In genomic region chr12:70750651-70751578, GRCm38 (mm10) we compare ENCODE assay signal across 17 mouse cellular contexts.
A peak's percentile ranks its signal among the peaks of the same experiment; 100 is the strongest.
DNase-seq lines count a peak whose midpoint lies in the region; ATAC-seq and TF ChIP-seq lines count a peak whose summit lies in the region.
"Had no signal": no experiment of that assay in that cellular context is flagged by ENCODE, and none has a peak within 500 bp of the region (broad histone marks: within the 10 kb centered on the region; RNA-seq: fewer than 3 reads in every experiment).

No protein-coding gene starts in this region.

- no peak for ATAC-seq in lung, embryonic 14.5 days (ENCODE audit: insufficient read depth)
- ATAC-seq in embryonic facial prominence, embryonic 14.5 days (ENCODE audit: low read depth): no peak
- no peak for ATAC-seq in inflammation-experienced regulatory T-cells, adult 6 months
- ATAC-seq: hindbrain, embryonic 16.5 days had no signal

- WGBS in lung, embryonic 14.5 days: 72% methylated on average over 7 of the region's 7 CpGs
- 80% methylated on average over 7 of the region's 7 CpGs for WGBS in embryonic facial prominence, embryonic 10.5 days
- 69% methylated on average over 7 of the region's 7 CpGs for WGBS in embryonic facial prominence, embryonic 14.5 days
- 86% methylated on average over 7 of the region's 7 CpGs for WGBS in limb, embryonic 10.5 days
- 71% methylated on average over 7 of the region's 7 CpGs for WGBS in cerebellum, adult 2 months

- H3K9ac ChIP-seq in lung, embryonic 14.5 days: no peak overlapping the region
- no peak overlapping the region for H3K9ac ChIP-seq in embryonic facial prominence, embryonic 14.5 days (ENCODE audit: low read depth, low read length)
- H3K9ac ChIP-seq: heart, embryonic 15.5 days; liver, embryonic 15.5 days; midbrain, embryonic 12.5 days had no signal

- H3K27ac ChIP-seq in lung, embryonic 14.5 days (ENCODE audit: low read depth): peak overlapping the region; percentile 93; the same call in 1 of the 2 replicates
- peak overlapping the region; percentile 89 for H3K27ac ChIP-seq in embryonic facial prominence, embryonic 10.5 days (replicated peaks)
- 0 out of 2 replicates have a peak overlapping the region, but pooled peaks have one; percentile 4 for H3K27ac ChIP-seq in embryonic facial prominence, embryonic 14.5 days (replicated peaks; ENCODE audit: low read depth, low read length)
- H3K27ac ChIP-seq in limb, embryonic 10.5 days: peak overlapping the region; percentile 90
- H3K27ac ChIP-seq in cerebellum, adult 2 months (ENCODE audit: insufficient read depth, low read length): no peak overlapping the region
- H3K27ac ChIP-seq: heart, embryonic 15.5 days; liver, embryonic 15.5 days; midbrain, embryonic 12.5 days had no signal

- no peaks in the 10 kb centered on the region for H3K36me3 ChIP-seq in lung, embryonic 14.5 days (ENCODE audit: insufficient read depth)
- no peaks in the 10 kb centered on the region for H3K36me3 ChIP-seq in embryonic facial prominence, embryonic 10.5 days (replicated peaks)
- H3K36me3 ChIP-seq in embryonic facial prominence, embryonic 14.5 days (ENCODE audit: control insufficient read depth, insufficient read depth, low read length): no peaks in the 10 kb centered on the region
- H3K36me3 ChIP-seq in limb, embryonic 10.5 days: no peaks in the 10 kb centered on the region
- H3K36me3 ChIP-seq: heart, embryonic 15.5 days; liver, embryonic 15.5 days; midbrain, embryonic 12.5 days had no signal

- no peak overlapping the region for H3K4me2 ChIP-seq in lung, embryonic 14.5 days
- H3K4me2 ChIP-seq in embryonic facial prominence, embryonic 14.5 days (ENCODE audit: low read depth, low read length): no peak overlapping the region
- H3K4me2 ChIP-seq: heart, embryonic 15.5 days; liver, embryonic 15.5 days; midbrain, embryonic 12.5 days had no signal

- DNase-seq in lung, embryonic 14.5 days: no peak
- no peak for DNase-seq in lung, postnatal 14 days
- DNase-seq in embryonic facial prominence, embryonic 10.5 days (ENCODE audit: low spot score): no peak
- no peak for DNase-seq in embryonic facial prominence, embryonic 14.5 days (ENCODE audit: low spot score)
- DNase-seq in limb, embryonic 10.5 days (ENCODE audit: low spot score): no peak
- no peak for DNase-seq in cerebellum, adult 2 months
- no peak for DNase-seq in layer of hippocampus, adult 11-12 months (ENCODE audit: low spot score)
- DNase-seq: cerebellum, adult 9-10 months; kidney, adult 18-20 months; kidney, postnatal 14 days; thymus, adult 2 months had no signal

- TF ChIP-seq CTCF in lung, embryonic 14.5 days (IDR thresholded peaks at IDR 0.05; ENCODE audit: low read depth): no peak
- TF ChIP-seq CTCF in cerebellum, adult 2 months (IDR thresholded peaks at IDR 0.05; ENCODE audit: borderline replicate concordance, insufficient read depth, low read depth, low read length): no peak

- TF ChIP-seq POLR2A in cerebellum, adult 2 months (IDR thresholded peaks at IDR 0.05; ENCODE audit: borderline replicate concordance, insufficient read depth, low read length): no peak

- H3K4me1 ChIP-seq in lung, embryonic 14.5 days (ENCODE audit: insufficient read depth): peaks cover 21% of the 10 kb centered on the region
- H3K4me1 ChIP-seq in embryonic facial prominence, embryonic 10.5 days: peaks cover 46% of the 10 kb centered on the region
- H3K4me1 ChIP-seq in embryonic facial prominence, embryonic 14.5 days (ENCODE audit: control insufficient read depth, insufficient read depth, low read length): peaks cover 35% of the 10 kb centered on the region
- H3K4me1 ChIP-seq in limb, embryonic 10.5 days: peaks cover 43% of the 10 kb centered on the region
- no peaks in the 10 kb centered on the region for H3K4me1 ChIP-seq in cerebellum, adult 2 months (ENCODE audit: control insufficient read depth, insufficient read depth, low read length)
- H3K4me1 ChIP-seq: liver, embryonic 15.5 days had no signal

- H3K4me3 ChIP-seq in lung, embryonic 14.5 days (ENCODE audit: low read depth, low read length): no peak overlapping the region
- no peak overlapping the region for H3K4me3 ChIP-seq in embryonic facial prominence, embryonic 10.5 days
- no peak overlapping the region for H3K4me3 ChIP-seq in embryonic facial prominence, embryonic 14.5 days (ENCODE audit: low read depth, low read length)
- no peak overlapping the region for H3K4me3 ChIP-seq in limb, embryonic 10.5 days
- no peak overlapping the region for H3K4me3 ChIP-seq in cerebellum, adult 2 months (replicated peaks; ENCODE audit: insufficient read depth, low read depth, low read length)
- H3K4me3 ChIP-seq: heart, embryonic 15.5 days; liver, embryonic 15.5 days; midbrain, embryonic 12.5 days; myocyte had no signal

- no peaks in the 10 kb centered on the region for H3K27me3 ChIP-seq in lung, embryonic 14.5 days (ENCODE audit: insufficient read depth, low read length)
- no peaks in the 10 kb centered on the region for H3K27me3 ChIP-seq in embryonic facial prominence, embryonic 10.5 days (replicated peaks; ENCODE audit: low read depth, poor library complexity, severe bottlenecking)
- H3K27me3 ChIP-seq in embryonic facial prominence, embryonic 14.5 days (replicated peaks; ENCODE audit: control insufficient read depth, insufficient read depth, low read length): no peaks in the 10 kb centered on the region
- no peaks in the 10 kb centered on the region for H3K27me3 ChIP-seq in limb, embryonic 10.5 days (ENCODE audit: low read depth, poor library complexity, severe bottlenecking)
- H3K27me3 ChIP-seq in cerebellum, adult 2 months (ENCODE audit: control insufficient read depth, insufficient read depth, low read length): no peaks in the 10 kb centered on the region
- H3K27me3 ChIP-seq: heart, embryonic 15.5 days; liver, embryonic 15.5 days; midbrain, embryonic 12.5 days had no signal

- no peaks in the 10 kb centered on the region for H3K9me3 ChIP-seq in lung, embryonic 14.5 days (ENCODE audit: low read depth, low read length)
- no peaks in the 10 kb centered on the region for H3K9me3 ChIP-seq in embryonic facial prominence, embryonic 10.5 days
- H3K9me3 ChIP-seq in embryonic facial prominence, embryonic 14.5 days (ENCODE audit: control insufficient read depth, low read length): no peaks in the 10 kb centered on the region
- no peaks in the 10 kb centered on the region for H3K9me3 ChIP-seq in limb, embryonic 10.5 days (replicated peaks)
- H3K9me3 ChIP-seq: heart, embryonic 15.5 days; liver, embryonic 15.5 days; midbrain, embryonic 12.5 days had no signal
